Mouse (Mus musculus) heart, embryonic 11.5 days (tissue): ENCODE results near the gene D13Ertd608e. TPM values are rescaled to one million over a fixed set of nuclear protein-coding genes. Genes with fewer than 3 reads are reported as not detected.
A peak's percentile ranks its signal among the peaks of the same experiment; 100 is the strongest.
"Not testable (repeated sequence)": the region's sequence is repeated elsewhere in the genome, so short reads cannot be mapped to it uniquely, and the experiment has no call there.

Experiments
- ATAC-seq: fragments of 200-750 bp; cut with Nextera tagmentation; replicated peaks from 2 replicates; pipeline ENCODE4 v1.8.0; 2017; ENCODE audit warnings: moderate library complexity; ENCODE audit not compliant: insufficient number of reproducible peaks, low FRiP score, low TSS enrichment
- H3K27ac ChIP-seq: fragments of 300-500 bp; sonication (generic); 2 replicates; pipeline ENCODE4 v1.5.1; 2014; ENCODE audit warnings: mild to moderate bottlenecking, low read depth, low read length
- H3K27me3 ChIP-seq: fragments of 300-500 bp; sonication (generic); 2 replicates; pipeline ENCODE4 v1.6.1; 2014; ENCODE audit warnings: mild to moderate bottlenecking, low read length, mixed read lengths; ENCODE audit not compliant: control insufficient read depth, insufficient read depth
- H3K36me3 ChIP-seq: fragments of 300-500 bp; sonication (generic); 2 replicates; pipeline ENCODE4 v1.6.1; 2014; ENCODE audit warnings: mild to moderate bottlenecking, low read length, moderate library complexity, mixed read lengths; ENCODE audit not compliant: control insufficient read depth, insufficient read depth
- H3K4me1 ChIP-seq: fragments of 300-500 bp; sonication (generic); 2 replicates; pipeline ENCODE4 v1.6.1; 2014; ENCODE audit warnings: low read length; ENCODE audit not compliant: control insufficient read depth, insufficient read depth
- H3K4me2 ChIP-seq: fragments of 300-500 bp; sonication (generic); 2 replicates; pipeline ENCODE4 v1.6.1; 2014; ENCODE audit warnings: mild to moderate bottlenecking, moderate library complexity
- H3K4me3 ChIP-seq: fragments of 300-500 bp; sonication (generic); 2 replicates; pipeline ENCODE4 v1.5.1; 2014; ENCODE audit warnings: low read depth, low read length
- H3K9ac ChIP-seq: fragments of 300-500 bp; sonication (generic); 2 replicates; pipeline ENCODE4 v1.6.1; 2014; ENCODE audit warnings: mild to moderate bottlenecking, low read depth, low read length, moderate library complexity
- H3K9me3 ChIP-seq: fragments of 300-500 bp; sonication (generic); replicated peaks from 2 replicates; pipeline ENCODE4 v1.6.1; 2016; ENCODE audit warnings: low read length; ENCODE audit not compliant: control insufficient read depth
- WGBS: fragments of 180-500 bp; shearing (Covaris S2); extraction: QIAGEN DNeasy Blood & Tissue Kit; methylation state at CpG from one replicate; pipeline ENCODE4 v1.1.7; 2014; ENCODE audit not compliant: insufficient replicate concordance; 5-methylcytosine and 5-hydroxymethylcytosine counted together
- polyA plus RNA-seq: library from polyadenylated mRNA; unstranded; fragments of >200 nt; fragmentation: Nextera tagmentation; extraction: Ambion mirVana; gene quantifications from 2 replicates; pipeline ENCODE4 v1.2.1, GENCODE M21; 2014

Gene D13Ertd608e
- polyA plus RNA-seq = not detected in 2 replicates

- H3K4me3 ChIP-seq, H3K4me1 ChIP-seq, H3K27ac ChIP-seq, H3K27me3 ChIP-seq, ATAC-seq, H3K9ac ChIP-seq, H3K36me3 ChIP-seq, H3K9me3 ChIP-seq: not testable (repeated sequence)
- 11% methylated on average over 18 of the region's 25 CpGs for WGBS
- H3K4me2 ChIP-seq = peak within 1 kb of the TSS; percentile 32
Measured at GRCm38 (mm10) chr13:119835320-119836056, at the start of gene D13Ertd608e. Gene D13Ertd608e (plus strand): TSS chr13:119836006.

GRCm38 (mm10) chr13:119789851-119790717 lies 45.7 kb upstream of the D13Ertd608e start:
- H3K4me3 ChIP-seq = peak overlapping the region; percentile 91
- peaks cover 13% of the 10 kb centered on the region for H3K36me3 ChIP-seq
- H3K4me1 ChIP-seq = peaks cover 6% of the 10 kb centered on the region; the same call in 1 of the 2 replicates
- no peaks in the 10 kb centered on the region for H3K9me3 ChIP-seq
- H3K9ac ChIP-seq = peak overlapping the region; percentile 96
- no peaks in the 10 kb centered on the region for H3K27me3 ChIP-seq
- ATAC-seq = peak; percentile 68
- peak overlapping the region; percentile 72 for H3K4me2 ChIP-seq
- 1% methylated on average over 49 of the region's 66 CpGs for WGBS
- peak overlapping the region; percentile 96 for H3K27ac ChIP-seq

- peaks cover 6% of the 10 kb centered on the region; the same call in 1 of the 2 replicates for H3K4me1 ChIP-seq
- peak; percentile 97 for ATAC-seq
- WGBS = under 1% methylated on average over 67 of the region's 86 CpGs
Measured at GRCm38 (mm10) chr13:119790761-119791579, 44.8 kb upstream of the D13Ertd608e start, which contains the start of gene Zfp131. Gene Zfp131 (minus strand): TSS chr13:119790889.

GRCm38 (mm10) chr13:119791580-119792135 lies 44.1 kb upstream of the D13Ertd608e start:
- H3K4me3 ChIP-seq = peak overlapping the region; percentile 91
- H3K4me1 ChIP-seq = peaks cover 6% of the 10 kb centered on the region; the same call in 1 of the 2 replicates
- peak overlapping the region; percentile 96 for H3K9ac ChIP-seq
- H3K27me3 ChIP-seq = no peaks in the 10 kb centered on the region
- ATAC-seq = no peak
- no peaks in the 10 kb centered on the region for H3K9me3 ChIP-seq
- peak overlapping the region; percentile 96 for H3K27ac ChIP-seq
- peak overlapping the region; percentile 91 for H3K4me2 ChIP-seq
- 3% methylated on average over 18 of the region's 18 CpGs for WGBS
- H3K36me3 ChIP-seq = peaks cover 9% of the 10 kb centered on the region

More at GRCm38 (mm10) chr13:119790761-119791579, 44.8 kb upstream of the D13Ertd608e start, which contains the start of gene Zfp131:
- no peaks in the 10 kb centered on the region for H3K9me3 ChIP-seq
- peak within 1 kb of the TSS; percentile 96 for H3K27ac ChIP-seq
- peak within 1 kb of the TSS; percentile 91 for H3K4me3 ChIP-seq
- H3K4me2 ChIP-seq = peak within 1 kb of the TSS; percentile 91
- peak within 1 kb of the TSS; percentile 96 for H3K9ac ChIP-seq
- H3K27me3 ChIP-seq = no peaks in the 10 kb centered on the region
- H3K36me3 ChIP-seq = peaks cover 11% of the 10 kb centered on the region

GRCm38 (mm10) chr13:119792791-119793404 lies 42.9 kb upstream of the D13Ertd608e start:
- H3K36me3 ChIP-seq = no peaks in the 10 kb centered on the region
- no peaks in the 10 kb centered on the region for H3K27me3 ChIP-seq
- no peak overlapping the region for H3K9ac ChIP-seq
- ATAC-seq = no peak
- no peak overlapping the region for H3K4me2 ChIP-seq
- H3K27ac ChIP-seq = no peak overlapping the region
- WGBS = 65% methylated on average over 5 of the region's 5 CpGs
- H3K4me1 ChIP-seq = peaks cover 6% of the 10 kb centered on the region; the same call in 1 of the 2 replicates
- H3K4me3 ChIP-seq = no peak overlapping the region
- no peaks in the 10 kb centered on the region for H3K9me3 ChIP-seq

GRCm38 (mm10) chr13:119797656-119798055 lies 38.1 kb upstream of the D13Ertd608e start:
- H3K9me3 ChIP-seq = no peaks in the 10 kb centered on the region
- H3K4me1 ChIP-seq = no peaks in the 10 kb centered on the region
- no peak overlapping the region for H3K4me2 ChIP-seq
- no peak overlapping the region for H3K9ac ChIP-seq
- no peaks in the 10 kb centered on the region for H3K27me3 ChIP-seq
- no peak overlapping the region for H3K27ac ChIP-seq
- WGBS = 63% methylated on average over 4 of the region's 4 CpGs
- no peaks in the 10 kb centered on the region for H3K36me3 ChIP-seq
- H3K4me3 ChIP-seq = no peak overlapping the region
- no peak for ATAC-seq

- H3K36me3 ChIP-seq = no peaks in the 10 kb centered on the region
- no peak for ATAC-seq
- no peaks in the 10 kb centered on the region for H3K9me3 ChIP-seq
- H3K9ac ChIP-seq = no peak overlapping the region
- no peak overlapping the region for H3K4me3 ChIP-seq
- no peak overlapping the region for H3K27ac ChIP-seq
- H3K27me3 ChIP-seq = no peaks in the 10 kb centered on the region
- H3K4me2 ChIP-seq = no peak overlapping the region
- H3K4me1 ChIP-seq = no peaks in the 10 kb centered on the region
- WGBS = 61% methylated on average over 2 of the region's 2 CpGs
Measured at GRCm38 (mm10) chr13:119808937-119809336, 26.9 kb upstream of the D13Ertd608e start.
